Mouse (Mus musculus) midbrain, embryonic 12.5 days (tissue): ENCODE results near the gene Olfr1058. TPM values are rescaled to one million over a fixed set of nuclear protein-coding genes. Genes with fewer than 3 reads are reported as not detected.

Experiments used
- polyA plus RNA-seq: library from polyadenylated mRNA; unstranded; fragments of >200 nt; fragmentation: Nextera tagmentation; extraction: Ambion mirVana; gene quantifications from 2 replicates; pipeline ENCODE4 v1.2.1, GENCODE M21; 2016

The Olfr1058 gene
- polyA plus RNA-seq, 1 experiment from 2014 or later: not detected

Other genes starting within 250 kb of the Olfr1058 start
- gene Olfr1040, start 241.8 kb downstream of the Olfr1058 start, polyA plus RNA-seq: not detected in 2 replicates
- not detected in 2 replicates for gene Olfr1042, start 226.7 kb downstream of the Olfr1058 start, polyA plus RNA-seq
- not detected in 2 replicates for gene Olfr1043, start 221.0 kb downstream of the Olfr1058 start, polyA plus RNA-seq
- gene Olfr1044, start 210.7 kb downstream of the Olfr1058 start, polyA plus RNA-seq: not detected in 2 replicates
- gene Olfr52, start 202.9 kb downstream of the Olfr1058 start, polyA plus RNA-seq: not detected in 2 replicates
- gene Olfr1045, start 185.6 kb downstream of the Olfr1058 start, polyA plus RNA-seq: not detected in 2 replicates
- not detected in 2 replicates for gene Olfr1046, start 169.2 kb downstream of the Olfr1058 start, polyA plus RNA-seq
- gene Olfr1047, start 157.2 kb downstream of the Olfr1058 start, polyA plus RNA-seq: not detected in 2 replicates
- not detected in 2 replicates for gene Olfr1048, start 148.3 kb downstream of the Olfr1058 start, polyA plus RNA-seq
- gene Olfr1049, start 130.2 kb downstream of the Olfr1058 start, polyA plus RNA-seq: not detected in 2 replicates
- not detected in 2 replicates for gene Olfr1051, start 109.5 kb downstream of the Olfr1058 start, polyA plus RNA-seq
- gene Olfr1052, start 96.1 kb downstream of the Olfr1058 start, polyA plus RNA-seq: not detected in 2 replicates
- gene Olfr1053, start 73.3 kb downstream of the Olfr1058 start, polyA plus RNA-seq: not detected in 2 replicates
- not detected in 2 replicates for gene Olfr1054, start 53.1 kb downstream of the Olfr1058 start, polyA plus RNA-seq
- not detected in 2 replicates for gene Olfr1055, start 38.3 kb downstream of the Olfr1058 start, polyA plus RNA-seq
- gene Olfr1056, start 26.1 kb downstream of the Olfr1058 start, polyA plus RNA-seq: not detected in 2 replicates
- not detected in 2 replicates for gene Olfr1057, start 10.2 kb downstream of the Olfr1058 start, polyA plus RNA-seq
- not detected in 2 replicates for gene Olfr1061, start 25.5 kb upstream of the Olfr1058 start, polyA plus RNA-seq
- gene Olfr1062, start 38.2 kb upstream of the Olfr1058 start, polyA plus RNA-seq: not detected in 2 replicates
- gene Olfr1065, start 62.0 kb upstream of the Olfr1058 start, polyA plus RNA-seq: not detected in 2 replicates
- not detected in 2 replicates for gene Olfr1066, start 67.7 kb upstream of the Olfr1058 start, polyA plus RNA-seq
- not detected in 2 replicates for gene Olfr228, start 98.8 kb upstream of the Olfr1058 start, polyA plus RNA-seq
- gene Olfr1076, start 119.9 kb upstream of the Olfr1058 start, polyA plus RNA-seq: not detected in 2 replicates
- gene Olfr1079, start 153.9 kb upstream of the Olfr1058 start, polyA plus RNA-seq: not detected in 2 replicates
- not detected in 2 replicates for gene Olfr1080, start 169.7 kb upstream of the Olfr1058 start, polyA plus RNA-seq
- not detected in 2 replicates for gene Olfr1082, start 210.4 kb upstream of the Olfr1058 start, polyA plus RNA-seq